Mouse (Mus musculus) ES-E14 (cell line): ENCODE results near the gene Mri1.

Experiments used
- MAFK ChIP-seq: IDR thresholded peaks from 2 replicates; pipeline ENCODE4 v1.6.1; 2014; ENCODE audit warnings: mild to moderate bottlenecking, low read depth, low read length, inconsistent platforms; ENCODE audit not compliant: insufficient read depth
- ZC3H11A ChIP-seq: IDR thresholded peaks from 2 replicates; pipeline ENCODE4 v1.6.1; 2012; ENCODE audit warnings: low read depth, mild to moderate bottlenecking, inconsistent platforms, low read length, borderline replicate concordance
- ZNF384 ChIP-seq: IDR thresholded peaks from 2 replicates; pipeline ENCODE4 v1.6.1; 2012; ENCODE audit warnings: low read depth, low read length, inconsistent platforms

- no peak for TF ChIP-seq ZNF384
- TF ChIP-seq ZC3H11A = no peak
- TF ChIP-seq MAFK = no peak
Observed at GRCm38 (mm10) chr8:84233055-84233454, 24.1 kb downstream of the Mri1 start.
